Mouse (Mus musculus) lung, adult 2 months (tissue): Measurements from ENCODE around the gene Asb7. TPM values are rescaled to one million over a fixed set of nuclear protein-coding genes. Genes with fewer than 3 reads are reported as not detected.

Source experiments
- DNase-seq: peaks from one replicate; pipeline ENCODE4 v3.0.0; 2022
- H3K4me1 ChIP-seq: fragments of 200-500 bp; 2 replicates; pipeline ENCODE4 v1.6.1; 2011; ENCODE audit warnings: low read length; ENCODE audit not compliant: control insufficient read depth, insufficient read depth
- H3K4me3 ChIP-seq: fragments of 200-500 bp; replicated peaks from 2 replicates; pipeline ENCODE3; 2011; ENCODE audit warnings: low read depth, mild to moderate bottlenecking, control low read depth, low read length; ENCODE audit errors: extremely low read depth
- CTCF ChIP-seq: fragments of 200-500 bp; IDR thresholded peaks from 2 replicates; pipeline ENCODE4 v1.5.1; 2011; ENCODE audit warnings: mild to moderate bottlenecking, low read length, control low read depth; ENCODE audit not compliant: insufficient read depth
- POLR2A ChIP-seq: fragments of 200-500 bp; IDR thresholded peaks from 2 replicates; pipeline ENCODE4 v1.6.1; 2011; ENCODE audit warnings: low read depth, mild to moderate bottlenecking, control low read depth, low read length, borderline replicate concordance; ENCODE audit errors: extremely low read depth
- WGBS: fragments of 180-500 bp; shearing (Covaris S2); methylation state at CpG from one replicate; pipeline ENCODE4 v1.1.7; 2018; 5-methylcytosine and 5-hydroxymethylcytosine counted together
- polyA plus RNA-seq: library from polyadenylated mRNA; depleted of rRNA; stranded (reverse); fragments of >200 nt; gene quantifications from 2 replicates; pipeline ENCODE4 v1.2.3, GENCODE M21; 2012; rRNA removed

Asb7 gene
- polyA plus RNA-seq, 1 experiment, result 4.1 TPM

- TF ChIP-seq POLR2A, result no peak
- TF ChIP-seq CTCF, result no peak
- 23% methylated on average over 3 of the region's 3 CpGs for WGBS
- no peak overlapping the region for H3K4me3 ChIP-seq
- DNase-seq, result no peak
- H3K4me1 ChIP-seq, result peaks cover 3% of the 10 kb centered on the region; the same call in 1 of the 2 replicates
Measured at GRCm38 (mm10) chr7:66623436-66623835, 66.0 kb downstream of the Asb7 start.

GRCm38 (mm10) chr7:66601846-66602245, 87.5 kb downstream of the Asb7 start:
- no peak for DNase-seq
- TF ChIP-seq CTCF (no peak), POLR2A (no peak)
- H3K4me1 ChIP-seq, result peaks cover 5% of the 10 kb centered on the region; the same call in 1 of the 2 replicates

GRCm38 (mm10) chr7:66600622-66601610, 88.5 kb downstream of the Asb7 start:
- TF ChIP-seq CTCF (no peak), POLR2A (no peak)
- 37% methylated on average over 12 of the region's 12 CpGs for WGBS
- Histone ChIP-seq H3K4me3 (no peak overlapping the region), H3K4me1 (peaks cover 5% of the 10 kb centered on the region; the same call in 1 of the 2 replicates)
- DNase-seq, result no peak

More at GRCm38 (mm10) chr7:66601846-66602245, 87.5 kb downstream of the Asb7 start:
- no peak overlapping the region for H3K4me3 ChIP-seq

- Histone ChIP-seq H3K4me3 (no peak overlapping the region), H3K4me1 (peaks cover 5% of the 10 kb centered on the region; the same call in 1 of the 2 replicates)
- TF ChIP-seq POLR2A (no peak), CTCF (no peak)
- 55% methylated on average over 3 of the region's 3 CpGs for WGBS
- DNase-seq, result no peak
Measured at GRCm38 (mm10) chr7:66600126-66600525, 89.3 kb downstream of the Asb7 start.

- no peak overlapping the region for H3K4me3 ChIP-seq
- no peak for TF ChIP-seq CTCF
- TF ChIP-seq POLR2A, result no peak
- WGBS, result 89% methylated on average over 3 of the region's 3 CpGs
- DNase-seq, result no peak
- H3K4me1 ChIP-seq, result peaks cover 5% of the 10 kb centered on the region; the same call in 1 of the 2 replicates
Measured at GRCm38 (mm10) chr7:66597900-66598299, 91.5 kb downstream of the Asb7 start.

Other genes with a start within 250 kb of the Asb7 start
- 5.5 and 7.3 TPM in 2 replicates for gene Lins1, start 293 bp upstream of the Asb7 start, polyA plus RNA-seq
- gene Cers3, start 53.9 kb upstream of the Asb7 start, polyA plus RNA-seq, result 0.28 and 9.0 TPM in 2 replicates
- 7.2 and 7.5 TPM in 2 replicates for gene Adamts17, start 150.1 kb upstream of the Asb7 start, polyA plus RNA-seq